Mouse (Mus musculus) neural tube, embryonic 15.5 days (tissue): ENCODE measurements around the gene Plekhd1. TPM values are rescaled to one million over a fixed set of nuclear protein-coding genes. Genes with fewer than 3 reads are reported as not detected.

Source experiments
- ATAC-seq: fragments of 200-750 bp; cut with Nextera tagmentation; 2 replicates; pipeline ENCODE4 v1.8.0; 2017; ENCODE audit warnings: mild to moderate bottlenecking, moderate TSS enrichment, moderate library complexity; ENCODE audit not compliant: low FRiP score
- H3K27ac ChIP-seq: fragments of 300-500 bp; sonication (generic); replicated peaks from 2 replicates; pipeline ENCODE4 v1.5.1; 2015; ENCODE audit warnings: mild to moderate bottlenecking, inconsistent platforms
- H3K27me3 ChIP-seq: fragments of 300-500 bp; sonication (generic); replicated peaks from 2 replicates; pipeline ENCODE4 v1.6.1; 2015; ENCODE audit warnings: inconsistent platforms
- H3K36me3 ChIP-seq: fragments of 300-500 bp; sonication (generic); 2 replicates; pipeline ENCODE4 v1.6.1; 2015; ENCODE audit warnings: inconsistent platforms
- H3K4me1 ChIP-seq: fragments of 300-500 bp; sonication (generic); 2 replicates; pipeline ENCODE4 v1.6.1; 2015; ENCODE audit warnings: inconsistent platforms
- H3K4me2 ChIP-seq: fragments of 300-500 bp; sonication (generic); 2 replicates; pipeline ENCODE4 v1.6.1; 2015; ENCODE audit warnings: inconsistent platforms, mild to moderate bottlenecking, moderate library complexity
- H3K4me3 ChIP-seq: fragments of 300-500 bp; sonication (generic); replicated peaks from 2 replicates; pipeline ENCODE4 v1.5.1; 2015; ENCODE audit warnings: mild to moderate bottlenecking, inconsistent platforms
- H3K9ac ChIP-seq: fragments of 300-500 bp; sonication (generic); replicated peaks from 2 replicates; pipeline ENCODE4 v1.6.1; 2015; ENCODE audit warnings: mild to moderate bottlenecking, inconsistent platforms
- H3K9me3 ChIP-seq: fragments of 300-500 bp; sonication (generic); replicated peaks from 2 replicates; pipeline ENCODE4 v1.6.1; 2016; ENCODE audit warnings: inconsistent platforms
- WGBS: fragments of 180-500 bp; shearing (Covaris S2); methylation state at CpG from one replicate; pipeline ENCODE4 v1.1.7; 2015; ENCODE audit warnings: mixed read lengths; 5-methylcytosine and 5-hydroxymethylcytosine counted together
- polyA plus RNA-seq: library from polyadenylated mRNA; unstranded; fragments of >200 nt; fragmentation: Nextera tagmentation; extraction: Ambion mirVana; gene quantifications from 2 replicates; pipeline ENCODE4 v1.2.1, GENCODE M21; 2015

Gene Plekhd1
- polyA plus RNA-seq, 1 experiment from 2014 or later, result 10.5 TPM

GRCm38 (mm10) chr12:80734526-80735470 is 42.4 kb downstream of the Plekhd1 start:
- no peak overlapping the region for H3K27ac ChIP-seq

GRCm38 (mm10) chr12:80736464-80737282 is 44.3 kb downstream of the Plekhd1 start:
- peak; percentile 76 for ATAC-seq
- Histone ChIP-seq H3K4me3 (no peak overlapping the region), H3K9ac (no peak overlapping the region), H3K27ac (peak overlapping the region; percentile 88), H3K4me2 (peak overlapping the region; percentile 28), H3K27me3 (no peaks in the 10 kb centered on the region), H3K36me3 (no peaks in the 10 kb centered on the region), H3K4me1 (peaks cover 25% of the 10 kb centered on the region), H3K9me3 (no peaks in the 10 kb centered on the region)
- 10% methylated on average over 13 of the region's 13 CpGs for WGBS

More at GRCm38 (mm10) chr12:80734526-80735470, 42.4 kb downstream of the Plekhd1 start:
- H3K9ac ChIP-seq, result no peak overlapping the region
- H3K27me3 ChIP-seq, result no peaks in the 10 kb centered on the region
- H3K4me1 ChIP-seq, result peaks cover 28% of the 10 kb centered on the region
- no peak overlapping the region for H3K4me2 ChIP-seq
- no peak overlapping the region for H3K4me3 ChIP-seq
- ATAC-seq, result no peak
- 53% methylated on average over 13 of the region's 13 CpGs for WGBS
- no peaks in the 10 kb centered on the region for H3K9me3 ChIP-seq
- no peaks in the 10 kb centered on the region for H3K36me3 ChIP-seq

- Histone ChIP-seq H3K4me3 (no peak overlapping the region), H3K4me2 (peak overlapping the region; percentile 28), H3K27ac (peak overlapping the region; percentile 88), H3K36me3 (no peaks in the 10 kb centered on the region), H3K27me3 (no peaks in the 10 kb centered on the region), H3K9me3 (no peaks in the 10 kb centered on the region), H3K4me1 (peaks cover 25% of the 10 kb centered on the region), H3K9ac (no peak overlapping the region)
- ATAC-seq, result 0 out of 2 replicates have a peak, but pooled peaks have one; percentile 8
- 62% methylated on average over 5 of the region's 5 CpGs for WGBS
These were observed 44.9 kb downstream of the Plekhd1 start for GRCm38 (mm10) chr12:80737283-80737600.

- WGBS, result 31% methylated on average over 9 of the region's 9 CpGs
- H3K4me3 ChIP-seq, result no peak overlapping the region
- H3K36me3 ChIP-seq, result no peaks in the 10 kb centered on the region
- H3K27ac ChIP-seq, result no peak overlapping the region
- ATAC-seq, result no peak
- no peaks in the 10 kb centered on the region for H3K9me3 ChIP-seq
- no peak overlapping the region for H3K9ac ChIP-seq
- H3K4me1 ChIP-seq, result peaks cover 23% of the 10 kb centered on the region
- no peaks in the 10 kb centered on the region for H3K27me3 ChIP-seq
- H3K4me2 ChIP-seq, result no peak overlapping the region
These were observed 47.1 kb downstream of the Plekhd1 start for GRCm38 (mm10) chr12:80739482-80739881.

GRCm38 (mm10) chr12:80744614-80745013 is 52.2 kb downstream of the Plekhd1 start:
- Histone ChIP-seq H3K36me3 (no peaks in the 10 kb centered on the region), H3K4me1 (peaks cover 11% of the 10 kb centered on the region), H3K4me2 (no peak overlapping the region), H3K9ac (no peak overlapping the region), H3K9me3 (no peaks in the 10 kb centered on the region), H3K27me3 (no peaks in the 10 kb centered on the region), H3K27ac (no peak overlapping the region), H3K4me3 (no peak overlapping the region)
- no peak for ATAC-seq
- WGBS, result 84% methylated on average over 1 of the region's 1 CpGs

- no peak overlapping the region for H3K9ac ChIP-seq
- 36% methylated on average over 8 of the region's 8 CpGs for WGBS
- no peaks in the 10 kb centered on the region for H3K27me3 ChIP-seq
- H3K36me3 ChIP-seq, result no peaks in the 10 kb centered on the region
- H3K9me3 ChIP-seq, result no peaks in the 10 kb centered on the region
- peak; percentile 76 for ATAC-seq
- H3K4me3 ChIP-seq, result no peak overlapping the region
- no peak overlapping the region for H3K4me2 ChIP-seq
- peak overlapping the region; percentile 65 for H3K27ac ChIP-seq
- peaks cover 11% of the 10 kb centered on the region for H3K4me1 ChIP-seq
These were observed 53.8 kb downstream of the Plekhd1 start for GRCm38 (mm10) chr12:80746031-80746813.

GRCm38 (mm10) chr12:80751556-80751955 is 59.2 kb downstream of the Plekhd1 start:
- 90% methylated on average over 6 of the region's 6 CpGs for WGBS
- peaks cover 4% of the 10 kb centered on the region; the same call in 1 of the 2 replicates for H3K4me1 ChIP-seq
- ATAC-seq, result no peak

GRCm38 (mm10) chr12:80757751-80758558 is 65.6 kb downstream of the Plekhd1 start:
- peak; percentile 68 for ATAC-seq
- H3K4me3 ChIP-seq, result peak overlapping the region; percentile 66
- H3K27me3 ChIP-seq, result no peaks in the 10 kb centered on the region
- H3K4me2 ChIP-seq, result peak overlapping the region; percentile 83
- H3K4me1 ChIP-seq, result peaks cover 39% of the 10 kb centered on the region
- H3K36me3 ChIP-seq, result peaks cover 40% of the 10 kb centered on the region
- H3K9me3 ChIP-seq, result no peaks in the 10 kb centered on the region
- H3K9ac ChIP-seq, result peak overlapping the region; percentile 89
- WGBS, result 2% methylated on average over 107 of the region's 122 CpGs
- H3K27ac ChIP-seq, result peak overlapping the region; percentile 96

More at GRCm38 (mm10) chr12:80751556-80751955, 59.2 kb downstream of the Plekhd1 start:
- Histone ChIP-seq H3K4me2 (no peak overlapping the region), H3K4me3 (no peak overlapping the region), H3K9me3 (no peaks in the 10 kb centered on the region), H3K9ac (no peak overlapping the region), H3K27ac (no peak overlapping the region), H3K27me3 (no peaks in the 10 kb centered on the region), H3K36me3 (peaks cover 34% of the 10 kb centered on the region)

- Histone ChIP-seq H3K4me1 (peaks cover 39% of the 10 kb centered on the region), H3K9ac (peak overlapping the region; percentile 89), H3K36me3 (peaks cover 33% of the 10 kb centered on the region), H3K9me3 (no peaks in the 10 kb centered on the region), H3K4me2 (peak overlapping the region; percentile 83), H3K27ac (peak overlapping the region; percentile 96), H3K4me3 (peak overlapping the region; percentile 66), H3K27me3 (no peaks in the 10 kb centered on the region)
- WGBS, result 8% methylated on average over 85 of the region's 92 CpGs
- ATAC-seq, result no peak
These were observed 66.4 kb downstream of the Plekhd1 start for GRCm38 (mm10) chr12:80758559-80759386.

GRCm38 (mm10) chr12:80759387-80759712 is 67.0 kb downstream of the Plekhd1 start:
- H3K4me2 ChIP-seq, result peak overlapping the region; percentile 83
- H3K27me3 ChIP-seq, result no peaks in the 10 kb centered on the region
- H3K9me3 ChIP-seq, result no peaks in the 10 kb centered on the region
- H3K4me1 ChIP-seq, result peaks cover 39% of the 10 kb centered on the region
- ATAC-seq, result no peak
- WGBS, result under 1% methylated on average over 13 of the region's 13 CpGs
- H3K36me3 ChIP-seq, result peaks cover 27% of the 10 kb centered on the region
- peak overlapping the region; percentile 66 for H3K4me3 ChIP-seq
- H3K9ac ChIP-seq, result peak overlapping the region; percentile 89
- peak overlapping the region; percentile 96 for H3K27ac ChIP-seq
